Mouse (Mus musculus) liver, adult 2 months (tissue): ENCODE measurements around the gene Ntf3. TPM values are rescaled to one million over a fixed set of nuclear protein-coding genes. Genes with fewer than 3 reads are reported as not detected.

Source experiments
- DNase-seq: peaks from one replicate; pipeline ENCODE4 v3.0.0-alpha.2; 2011; ENCODE audit warnings: low read depth, low spot score; ENCODE audit errors: extremely low read depth
- H3K27ac ChIP-seq: fragments of 200-500 bp; replicated peaks from 2 replicates; pipeline ENCODE4 v1.5.1; 2012; ENCODE audit warnings: low read depth, mild to moderate bottlenecking, control low read depth, inconsistent platforms, low read length; ENCODE audit not compliant: insufficient read depth
- H3K27me3 ChIP-seq: fragments of 200-500 bp; 2 replicates; pipeline ENCODE4 v1.6.1; 2012; ENCODE audit warnings: mild to moderate bottlenecking, moderate library complexity, low read length, inconsistent platforms; ENCODE audit not compliant: control insufficient read depth, insufficient read depth
- H3K36me3 ChIP-seq: fragments of 200-500 bp; 2 replicates; pipeline ENCODE4 v1.6.1; 2012; ENCODE audit warnings: low read length, inconsistent platforms; ENCODE audit not compliant: control insufficient read depth, insufficient read depth
- H3K4me1 ChIP-seq: fragments of 200-500 bp; 2 replicates; pipeline ENCODE4 v1.6.1; 2011; ENCODE audit warnings: low read length; ENCODE audit not compliant: control insufficient read depth, insufficient read depth
- H3K4me3 ChIP-seq: fragments of 200-500 bp; 2 replicates; pipeline ENCODE4 v1.5.1; 2011; ENCODE audit warnings: low read depth, mild to moderate bottlenecking, control low read depth, low read length, moderate library complexity; ENCODE audit not compliant: insufficient read depth
- H3K79me2 ChIP-seq: fragments of 200-500 bp; 2 replicates; pipeline ENCODE4 v1.6.1; 2012; ENCODE audit warnings: inconsistent platforms, mild to moderate bottlenecking, low read length, moderate library complexity; ENCODE audit not compliant: control insufficient read depth, insufficient read depth
- H3K9ac ChIP-seq: fragments of 200-500 bp; 2 replicates; pipeline ENCODE4 v1.6.1; 2012; ENCODE audit warnings: low read depth, mild to moderate bottlenecking, control low read depth, inconsistent platforms, low read length
- CTCF ChIP-seq: fragments of 200-500 bp; IDR thresholded peaks from 2 replicates; pipeline ENCODE4 v1.5.1; 2011; ENCODE audit warnings: low read depth, low read length, control low read depth
- POLR2A ChIP-seq: fragments of 200-500 bp; IDR thresholded peaks from 2 replicates; pipeline ENCODE4 v1.6.1; 2011; ENCODE audit warnings: low read length, control low read depth; ENCODE audit not compliant: insufficient read depth; ENCODE audit errors: extremely low read depth
- WGBS: fragments of 180-500 bp; shearing (Covaris S2); methylation state at CpG from one replicate; pipeline ENCODE4 v1.1.7; 2018; 5-methylcytosine and 5-hydroxymethylcytosine counted together
- polyA plus RNA-seq: library from polyadenylated mRNA; depleted of rRNA; stranded (reverse); fragments of >200 nt; gene quantifications from 2 replicates; pipeline ENCODE4 v1.2.3, GENCODE M21; 2012
- total RNA-seq: library from RNA; depleted of rRNA; stranded (reverse); fragments of >200 nt; gene quantifications from 2 replicates; pipeline ENCODE4 v1.2.3, GENCODE M21; 2014

Gene Ntf3
- total and polyA plus RNA-seq, 2 experiments, result 0.33 to 1.1 TPM

DNA sequence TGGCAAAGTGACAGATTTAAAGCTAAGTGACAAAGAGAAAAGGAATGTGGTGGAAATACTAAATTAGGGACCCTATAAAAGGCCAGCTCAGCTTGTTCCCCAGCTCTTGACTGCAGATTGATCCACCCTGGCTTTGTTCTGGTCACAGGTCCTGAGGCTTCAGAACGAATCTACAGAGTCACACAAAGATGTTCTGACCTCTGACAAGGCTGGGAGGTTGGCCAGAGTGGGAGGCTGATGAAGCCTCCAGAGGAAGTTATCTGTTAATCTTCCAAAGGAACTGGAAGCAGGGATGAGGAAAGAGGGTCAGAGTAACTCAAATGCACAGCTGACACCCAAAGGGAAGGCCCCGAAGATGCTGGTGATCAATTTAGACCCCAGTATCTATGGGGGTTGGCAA lies 59.3 kb downstream of the Ntf3 start:
- Histone ChIP-seq H3K27me3 (no peaks in the 10 kb centered on the region), H3K27ac (peak overlapping the region; percentile 50; the same call in 1 of the 2 replicates), H3K4me1 (peaks cover 33% of the 10 kb centered on the region), H3K4me3 (no peak overlapping the region), H3K9ac (no peak overlapping the region), H3K36me3 (no peaks in the 10 kb centered on the region), H3K79me2 (no peaks in the 10 kb centered on the region)
- WGBS, result 32% methylated on average over 2 of the region's 2 CpGs
- TF ChIP-seq CTCF, result no peak
- no peak for TF ChIP-seq POLR2A
- DNase-seq, result peak; percentile 66

DNA sequence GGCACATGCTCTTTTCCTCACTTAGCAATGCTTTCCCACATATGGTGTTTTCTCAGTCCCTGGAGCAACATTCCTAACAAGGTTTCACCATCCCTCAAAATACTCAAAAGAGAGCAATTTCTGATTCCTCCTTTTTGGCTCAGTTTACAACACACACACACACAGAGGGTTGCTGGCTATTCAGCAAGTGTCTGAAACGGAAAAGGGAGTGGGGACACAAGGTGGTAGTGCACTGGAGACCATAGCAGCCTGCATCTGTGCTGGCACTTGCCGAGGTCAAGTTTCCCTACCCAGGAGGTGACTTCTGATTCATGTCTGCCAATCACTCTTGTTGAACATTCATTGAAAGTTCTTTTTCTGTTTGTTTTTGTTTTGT lies 59.9 kb downstream of the Ntf3 start:
- Histone ChIP-seq H3K79me2 (no peaks in the 10 kb centered on the region), H3K27me3 (no peaks in the 10 kb centered on the region), H3K4me1 (peaks cover 33% of the 10 kb centered on the region), H3K9ac (no peak overlapping the region), H3K4me3 (no peak overlapping the region), H3K27ac (peak overlapping the region; percentile 64), H3K36me3 (no peaks in the 10 kb centered on the region)
- 35% methylated on average over 2 of the region's 2 CpGs for WGBS
- no peak for DNase-seq
- TF ChIP-seq CTCF (no peak), POLR2A (no peak)

DNA sequence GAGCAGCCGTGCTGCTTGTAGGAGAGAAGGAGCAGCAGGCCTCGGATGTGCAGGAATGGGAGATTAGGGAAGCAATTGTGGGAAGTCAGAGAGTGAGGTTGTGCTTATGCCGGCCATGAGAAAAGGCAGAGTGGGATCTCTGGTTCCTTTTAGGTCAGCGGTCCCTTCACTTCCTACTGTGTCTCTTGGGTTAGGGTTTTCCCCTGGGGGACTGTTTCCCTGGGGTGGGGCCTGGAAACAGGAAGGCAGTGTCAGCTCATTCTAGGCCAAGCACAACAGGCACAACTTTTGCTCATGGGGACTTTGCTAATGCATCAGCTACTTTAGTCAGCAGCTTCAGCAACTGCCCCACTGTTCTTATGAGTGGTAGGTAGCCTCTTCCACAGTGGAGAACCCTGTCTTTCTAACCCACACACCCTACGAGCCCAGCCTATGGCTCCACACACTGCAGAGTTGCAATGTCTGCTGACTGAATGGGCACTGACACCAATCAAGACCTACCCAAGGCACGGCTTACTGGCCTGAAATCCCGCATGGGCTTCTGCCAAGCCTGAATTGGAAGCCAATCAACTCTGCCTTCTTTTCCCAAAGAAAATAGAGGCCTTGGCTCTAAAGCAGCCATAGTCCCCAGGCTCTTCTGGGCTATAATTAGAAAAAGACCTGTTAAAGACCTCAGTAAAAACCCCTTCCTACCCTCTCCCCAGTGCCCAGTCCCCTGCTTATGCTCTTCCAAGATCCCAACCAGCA lies 60.5 kb downstream of the Ntf3 start:
- Histone ChIP-seq H3K27ac (peak overlapping the region; percentile 64), H3K4me3 (no peak overlapping the region), H3K79me2 (no peaks in the 10 kb centered on the region), H3K4me1 (peaks cover 32% of the 10 kb centered on the region), H3K9ac (no peak overlapping the region), H3K27me3 (no peaks in the 10 kb centered on the region), H3K36me3 (no peaks in the 10 kb centered on the region)
- peak; percentile 81 for DNase-seq
- 48% methylated on average over 7 of the region's 7 CpGs for WGBS
- no peak for TF ChIP-seq POLR2A
- no peak for TF ChIP-seq CTCF

- H3K27me3 ChIP-seq, result no peaks in the 10 kb centered on the region
- no peak overlapping the region for H3K4me3 ChIP-seq
- H3K9ac ChIP-seq, result no peak overlapping the region
- TF ChIP-seq POLR2A (no peak), CTCF (no peak)
- DNase-seq, result no peak
- H3K4me1 ChIP-seq, result peaks cover 28% of the 10 kb centered on the region
- no peak overlapping the region for H3K27ac ChIP-seq
- WGBS, result 84% methylated on average over 12 of the region's 12 CpGs
- no peaks in the 10 kb centered on the region for H3K36me3 ChIP-seq
- H3K79me2 ChIP-seq, result no peaks in the 10 kb centered on the region
These were observed 61.5 kb downstream of the Ntf3 start for GRCm38 (mm10) chr6:126105083-126105740.

DNA sequence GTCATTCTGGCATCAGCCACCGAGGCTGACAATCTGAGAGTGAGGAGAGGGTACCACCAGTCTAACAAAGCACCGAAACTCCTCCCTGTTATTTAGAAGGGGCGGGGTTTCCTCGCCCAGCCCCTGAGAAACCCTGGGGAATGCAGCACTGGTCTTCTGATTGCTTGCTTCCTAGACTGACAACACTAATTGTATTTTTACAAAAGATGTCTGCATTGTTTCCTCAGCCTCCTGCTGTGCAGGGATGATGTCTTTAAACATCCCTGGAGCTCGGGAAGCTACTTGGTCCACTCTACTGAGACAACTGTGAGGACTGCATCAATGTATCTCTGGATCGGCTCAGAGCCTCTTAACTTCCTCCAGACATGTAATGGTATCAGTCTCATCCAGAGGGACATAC lies 64.1 kb downstream of the Ntf3 start:
- Histone ChIP-seq H3K27me3 (no peaks in the 10 kb centered on the region), H3K36me3 (no peaks in the 10 kb centered on the region), H3K27ac (no peak overlapping the region), H3K4me3 (no peak overlapping the region), H3K79me2 (no peaks in the 10 kb centered on the region), H3K9ac (no peak overlapping the region), H3K4me1 (peaks cover 15% of the 10 kb centered on the region)
- 86% methylated on average over 6 of the region's 6 CpGs for WGBS
- DNase-seq, result no peak
- TF ChIP-seq POLR2A (no peak), CTCF (no peak)

GRCm38 (mm10) chr6:126102007-126102406 lies 64.7 kb downstream of the Ntf3 start:
- no peak overlapping the region for H3K9ac ChIP-seq
- 92% methylated on average over 11 of the region's 11 CpGs for WGBS
- TF ChIP-seq POLR2A (no peak), CTCF (no peak)
- H3K27me3 ChIP-seq, result no peaks in the 10 kb centered on the region
- H3K79me2 ChIP-seq, result no peaks in the 10 kb centered on the region
- peaks cover 9% of the 10 kb centered on the region for H3K4me1 ChIP-seq
- H3K36me3 ChIP-seq, result no peaks in the 10 kb centered on the region
- DNase-seq, result no peak
- no peak overlapping the region for H3K4me3 ChIP-seq
- no peak overlapping the region for H3K27ac ChIP-seq
